Mouse (Mus musculus) WW6 (cell line): Measurements from ENCODE around the gene Ebp.

Experiments used
- DNase-seq: peaks from one replicate; pipeline ENCODE4 v3.0.0-alpha.2; 2013; ENCODE audit warnings: low read depth, low spot score

The Ebp gene

GRCm38 (mm10) chrX:8193419-8193723 is at the start of gene Ebp:
TSS of gene Ebp (minus strand) at chrX:8193512.
- no peak for DNase-seq

GRCm38 (mm10) chrX:8238804-8239395 is 45.6 kb upstream of the Ebp start:
- DNase-seq, result peak; percentile 45

- DNase-seq, result no peak
Observed at GRCm38 (mm10) chrX:8236704-8237103, 43.4 kb upstream of the Ebp start.

- DNase-seq, result no peak
Observed at GRCm38 (mm10) chrX:8233602-8234001, 40.3 kb upstream of the Ebp start.

- DNase-seq, result no peak
Observed at GRCm38 (mm10) chrX:8230272-8230671, 37.0 kb upstream of the Ebp start.

GRCm38 (mm10) chrX:8223473-8223872 is 30.2 kb upstream of the Ebp start:
- no peak for DNase-seq

GRCm38 (mm10) chrX:8222678-8223421 is 29.5 kb upstream of the Ebp start:
- DNase-seq, result no peak

GRCm38 (mm10) chrX:8222296-8222677 is 29.0 kb upstream of the Ebp start:
- no peak for DNase-seq

GRCm38 (mm10) chrX:8219651-8220050 is 26.3 kb upstream of the Ebp start:
- DNase-seq, result peak; percentile 55

GRCm38 (mm10) chrX:8218114-8218513 is 24.8 kb upstream of the Ebp start:
- DNase-seq, result no peak

- DNase-seq, result no peak
Observed at GRCm38 (mm10) chrX:8217383-8217782, 24.1 kb upstream of the Ebp start.

- no peak for DNase-seq
Observed at GRCm38 (mm10) chrX:8211490-8212207, 18.3 kb upstream of the Ebp start.

GRCm38 (mm10) chrX:8209720-8210119 is 16.4 kb upstream of the Ebp start:
- no peak for DNase-seq

GRCm38 (mm10) chrX:8207224-8207623 is 13.9 kb upstream of the Ebp start:
- no peak for DNase-seq

- DNase-seq, result no peak
Observed at GRCm38 (mm10) chrX:8206694-8207197, 13.4 kb upstream of the Ebp start.

- no peak for DNase-seq
Observed at GRCm38 (mm10) chrX:8206015-8206693, 12.8 kb upstream of the Ebp start, which contains the start of gene Porcn. TSS of gene Porcn (minus strand) at chrX:8206525.

- no peak for DNase-seq
Observed at GRCm38 (mm10) chrX:8205551-8205950, 12.2 kb upstream of the Ebp start.

- DNase-seq, result no peak
Observed at GRCm38 (mm10) chrX:8205088-8205487, 11.8 kb upstream of the Ebp start.

GRCm38 (mm10) chrX:8204076-8204475 is 10.8 kb upstream of the Ebp start:
- no peak for DNase-seq

- DNase-seq, result no peak
Observed at GRCm38 (mm10) chrX:8203105-8203504, 9.8 kb upstream of the Ebp start.

GRCm38 (mm10) chrX:8192640-8193418 is 483 bp downstream of the Ebp start:
- DNase-seq, result peak; percentile 53
